Comparison of ENCODE assay signal across 8 mouse cellular contexts in genomic region chr13:45961871-45962630, GRCm38 (mm10). TPM values are rescaled to one million over a fixed set of nuclear protein-coding genes. Genes with fewer than 3 reads are reported as not detected.
DNase-seq lines count a peak whose midpoint lies in the region; ATAC-seq and TF ChIP-seq lines count a peak whose summit lies in the region.

No protein-coding gene starts in this region.

- no peaks in the 10 kb centered on the region for H3K27me3 ChIP-seq in lung, embryonic 15.5 days
- no peaks in the 10 kb centered on the region for H3K27me3 ChIP-seq in forebrain, embryonic 13.5 days
- H3K27me3 ChIP-seq in liver, embryonic 11.5 days (replicated peaks; ENCODE audit: control insufficient read depth, insufficient read depth, low read length) = no peaks in the 10 kb centered on the region; the same call in 1 of the 2 replicates
- no peaks in the 10 kb centered on the region for H3K27me3 ChIP-seq in small intestine, adult 2 months (ENCODE audit: control insufficient read depth, insufficient read depth, low read length)

- peak overlapping the region; percentile 94 for H3K4me2 ChIP-seq in lung, embryonic 15.5 days
- peak overlapping the region; percentile 93 for H3K4me2 ChIP-seq in forebrain, embryonic 13.5 days
- H3K4me2 ChIP-seq in liver, embryonic 11.5 days = peak overlapping the region; percentile 98

- TF ChIP-seq CTCF in small intestine, adult 2 months (IDR thresholded peaks at IDR 0.05; ENCODE audit: extremely low read depth, insufficient read length, insufficient replicate concordance, low read depth, low read length) = no peak

- H3K4me1 ChIP-seq in lung, embryonic 15.5 days = peaks cover 57% of the 10 kb centered on the region
- H3K4me1 ChIP-seq in forebrain, embryonic 13.5 days = peaks cover 53% of the 10 kb centered on the region
- peaks cover 17% of the 10 kb centered on the region for H3K4me1 ChIP-seq in liver, embryonic 11.5 days (replicated peaks; ENCODE audit: control insufficient read depth, insufficient read depth, low read length)
- H3K4me1 ChIP-seq in small intestine, adult 2 months (ENCODE audit: control insufficient read depth, insufficient read depth, insufficient read length, low read length) = peaks cover 16% of the 10 kb centered on the region

- peak; percentile 57 for DNase-seq in adrenal gland, adult 2 months
- DNase-seq in adrenal gland, postnatal 25 days = no peak
- DNase-seq in lung, postnatal 14 days = no peak
- DNase-seq in liver, embryonic 11.5 days (ENCODE audit: low spot score) = no peak
- no peak for DNase-seq in gastrocnemius, postnatal 4 days (ENCODE audit: low spot score in 2 of 2)

- no peak for ATAC-seq in lung, embryonic 15.5 days (ENCODE audit: borderline replicate concordance, extremely low read depth, low FRiP score, low TSS enrichment)
- peak; percentile 19; the same call in 1 of the 2 replicates for ATAC-seq in forebrain, embryonic 13.5 days
- no peak for ATAC-seq in liver, embryonic 11.5 days (replicated peaks; ENCODE audit: low FRiP score)

- peak overlapping the region; percentile 96 for H3K4me3 ChIP-seq in lung, embryonic 15.5 days
- H3K4me3 ChIP-seq in forebrain, embryonic 13.5 days = peak overlapping the region; percentile 88
- H3K4me3 ChIP-seq in liver, embryonic 11.5 days (ENCODE audit: low read depth, low read length) = no peak overlapping the region
- no peak overlapping the region for H3K4me3 ChIP-seq in small intestine, adult 2 months (ENCODE audit: low read depth, low read length)

- H3K9ac ChIP-seq in lung, embryonic 15.5 days = peak overlapping the region; percentile 94; the same call in 1 of the 2 replicates
- H3K9ac ChIP-seq in forebrain, embryonic 13.5 days = peak overlapping the region; percentile 94
- no peak overlapping the region for H3K9ac ChIP-seq in liver, embryonic 11.5 days (ENCODE audit: low read depth, low read length)

- peak overlapping the region; percentile 97; the same call in 1 of the 2 replicates for H3K27ac ChIP-seq in lung, embryonic 15.5 days
- peak overlapping the region; percentile 59; the same call in 1 of the 2 replicates for H3K27ac ChIP-seq in forebrain, embryonic 13.5 days
- H3K27ac ChIP-seq in liver, embryonic 11.5 days (ENCODE audit: low read depth, low read length) = no peak overlapping the region
- H3K27ac ChIP-seq in small intestine, adult 2 months (ENCODE audit: insufficient read depth, low read depth, low read length) = peak overlapping the region; percentile 13; the same call in 1 of the 2 replicates

- TF ChIP-seq POLR2A in small intestine, adult 2 months (IDR thresholded peaks at IDR 0.05; ENCODE audit: low read depth, low read length) = no peak

- no peaks in the 10 kb centered on the region for H3K36me3 ChIP-seq in lung, embryonic 15.5 days
- no peaks in the 10 kb centered on the region for H3K36me3 ChIP-seq in forebrain, embryonic 13.5 days (ENCODE audit: poor library complexity, severe bottlenecking)
- no peaks in the 10 kb centered on the region for H3K36me3 ChIP-seq in liver, embryonic 11.5 days (ENCODE audit: control insufficient read depth, insufficient read depth, low read length)
- H3K36me3 ChIP-seq in small intestine, adult 2 months (ENCODE audit: control insufficient read depth, insufficient read depth, low read length) = no peaks in the 10 kb centered on the region

- no peaks in the 10 kb centered on the region for H3K9me3 ChIP-seq in lung, embryonic 15.5 days
- no peaks in the 10 kb centered on the region for H3K9me3 ChIP-seq in forebrain, embryonic 13.5 days (replicated peaks)
- H3K9me3 ChIP-seq in liver, embryonic 11.5 days (ENCODE audit: control insufficient read depth, low read length) = no peaks in the 10 kb centered on the region

- WGBS in lung, embryonic 15.5 days = 29% methylated on average over 9 of the region's 9 CpGs
- 2% methylated on average over 9 of the region's 9 CpGs for WGBS in forebrain, embryonic 13.5 days
- WGBS in liver, embryonic 11.5 days = 45% methylated on average over 9 of the region's 9 CpGs
- WGBS in small intestine, adult 2 months = 55% methylated on average over 9 of the region's 9 CpGs

RNA-seq across cellular contexts. Expression of gene Atxn1, which starts 2.8 kb away (rescaled TPM):
- total RNA-seq in adrenal gland, adult 2 months (2021) = 10 to 100 TPM; 42.0 to 43.5 TPM
- polyA plus RNA-seq in adrenal gland, adult 2 months (2012; rRNA removed) = 21.1 and 27.3 TPM in 2 replicates
- total RNA-seq in adrenal gland, postnatal 25 days (2021) = 40.1 and 63.2 TPM in 2 replicates
- polyA plus RNA-seq in lung, embryonic 15.5 days (2015; fragmentation: Nextera tagmentation; extraction: Ambion mirVana) = 7.4 and 8.5 TPM in 2 replicates
- polyA plus RNA-seq in forebrain, embryonic 13.5 days (2015; fragmentation: Nextera tagmentation; extraction: Ambion mirVana) = 7.7 and 8.7 TPM in 2 replicates
- polyA plus RNA-seq in liver, embryonic 11.5 days (2014; fragmentation: Nextera tagmentation; extraction: Ambion mirVana) = 1.6 and 2.3 TPM in 2 replicates
- polyA plus RNA-seq in small intestine, adult 2 months (2012; rRNA removed) = 9.2 and 34.9 TPM in 2 replicates
- 10 to 100 TPM; 24.8 to 29.0 TPM for total RNA-seq in gastrocnemius, postnatal 4 days (2021)

Comparison
In these comparisons a context has a peak if more than half of its experiments do, and no peak if none do; other contexts are left out.
1. H3K4me3 ChIP-seq: peak in lung, embryonic 15.5 days (single experiment) and forebrain, embryonic 13.5 days (single experiment); none in liver, embryonic 11.5 days (single experiment) and small intestine, adult 2 months (single experiment).
2. Peak in every context shown above with its lines, with median percentiles within 50 percentile points of each other: H3K4me2 ChIP-seq.